Mouse (Mus musculus): ENCODE measurements around the gene Ech1.

Ech1 gene

GRCm38 (mm10) chr7:28824941-28825685, at the start of gene Ech1:
TSS of gene Ech1 (plus strand) at chr7:28825217.
- in situ Hi-C loops (cut with MseI, MboI), result no loop called here

- in situ Hi-C loops (cut with MseI, MboI), result no loop called here
Measured at GRCm38 (mm10) chr7:28778825-28779224, 46.2 kb upstream of the Ech1 start.

GRCm38 (mm10) chr7:28780067-28780658, 44.9 kb upstream of the Ech1 start:
- in situ Hi-C loops (cut with MseI, MboI), result no loop called here

- in situ Hi-C loops (cut with MseI, MboI), result no loop called here
Measured at GRCm38 (mm10) chr7:28780857-28781256, 44.2 kb upstream of the Ech1 start.

- in situ Hi-C loops (cut with MseI, MboI), result no loop called here
Measured at GRCm38 (mm10) chr7:28781261-28781663, 43.8 kb upstream of the Ech1 start.

- in situ Hi-C loops (cut with MseI, MboI), result loop anchor here in 1 of 2 experiments (5.0 kb wide), 1 partner anchor 82 kb away; no protein-coding TSS in a partner anchor
Measured at GRCm38 (mm10) chr7:28785161-28785560, 39.9 kb upstream of the Ech1 start.

- in situ Hi-C loops (cut with MseI, MboI), result loop anchor here in 1 of 2 experiments (5.0 kb wide), 1 partner anchor 79 kb away; no protein-coding TSS in a partner anchor
Measured at GRCm38 (mm10) chr7:28787884-28788283, 37.1 kb upstream of the Ech1 start.

GRCm38 (mm10) chr7:28788307-28789195, 36.5 kb upstream of the Ech1 start, which contains the start of gene Rinl:
TSS of gene Rinl (plus strand) at chr7:28788969.
- in situ Hi-C loops (cut with MseI, MboI), result loop anchor here in 1 of 2 experiments (5.0 kb wide), 1 partner anchor 79 kb away; no protein-coding TSS in a partner anchor

GRCm38 (mm10) chr7:28789235-28789634, 35.8 kb upstream of the Ech1 start:
- in situ Hi-C loops (cut with MseI, MboI), result loop anchor here in 1 of 2 experiments (5.0 kb wide), 1 partner anchor 78 kb away; no protein-coding TSS in a partner anchor

GRCm38 (mm10) chr7:28790066-28790806, 34.8 kb upstream of the Ech1 start:
- in situ Hi-C loops (cut with MseI, MboI), result loop anchor here in 1 of 2 experiments (5.0 kb wide), 1 partner anchor 77 kb away; no protein-coding TSS in a partner anchor

- in situ Hi-C loops (cut with MseI, MboI), result loop anchor here in 1 of 2 experiments (5.0 kb wide), 1 partner anchor 76 kb away; no protein-coding TSS in a partner anchor
Measured at GRCm38 (mm10) chr7:28791706-28792105, 33.3 kb upstream of the Ech1 start.

GRCm38 (mm10) chr7:28792391-28793185, 32.4 kb upstream of the Ech1 start:
- in situ Hi-C loops (cut with MseI, MboI), result loop anchor here in 1 of 2 experiments (5.0 kb wide), 1 partner anchor 75 kb away; no protein-coding TSS in a partner anchor

GRCm38 (mm10) chr7:28793834-28794233, 31.2 kb upstream of the Ech1 start:
- in situ Hi-C loops (cut with MseI, MboI), result loop anchor here in 1 of 2 experiments (5.0 kb wide), 1 partner anchor 73 kb away; no protein-coding TSS in a partner anchor

- in situ Hi-C loops (cut with MseI, MboI), result loop anchor here in 1 of 2 experiments (5.0 kb wide), 1 partner anchor 73 kb away; no protein-coding TSS in a partner anchor
Measured at GRCm38 (mm10) chr7:28794496-28794895, 30.5 kb upstream of the Ech1 start.

- in situ Hi-C loops (cut with MseI, MboI), result no loop called here
Measured at GRCm38 (mm10) chr7:28795832-28796231, 29.2 kb upstream of the Ech1 start.

- in situ Hi-C loops (cut with MseI, MboI), result no loop called here
Measured at GRCm38 (mm10) chr7:28796562-28796975, 28.4 kb upstream of the Ech1 start.

- in situ Hi-C loops (cut with MseI, MboI), result no loop called here
Measured at GRCm38 (mm10) chr7:28799994-28800393, 25.0 kb upstream of the Ech1 start.

- in situ Hi-C loops (cut with MseI, MboI), result no loop called here
Measured at GRCm38 (mm10) chr7:28801451-28801850, 23.6 kb upstream of the Ech1 start.

- in situ Hi-C loops (cut with MseI, MboI), result no loop called here
Measured at GRCm38 (mm10) chr7:28801901-28802670, 22.9 kb upstream of the Ech1 start.

Data from mouse trophoblast stem cell (cell line).